Mouse (Mus musculus): ENCODE data around the gene Pdcl. TPM values are rescaled to one million over a fixed set of nuclear protein-coding genes. Genes with fewer than 3 reads are reported as not detected.

The Pdcl gene
- polyA plus RNA-seq, 1 experiment from 2014 or later: 81.0 TPM

Other genes with a start within 250 kb of the Pdcl start
- not detected in 2 replicates for gene Olfr362, start 241.4 kb downstream of the Pdcl start, polyA plus RNA-seq (2016; fragmentation: Nextera tagmentation; extraction: Ambion mirVana)
- not detected in 2 replicates for gene Olfr364-ps1, start 220.0 kb downstream of the Pdcl start, polyA plus RNA-seq (2016; fragmentation: Nextera tagmentation; extraction: Ambion mirVana)
- not detected in 2 replicates for gene Olfr365, start 171.1 kb downstream of the Pdcl start, polyA plus RNA-seq (2016; fragmentation: Nextera tagmentation; extraction: Ambion mirVana)
- not detected in 2 replicates for gene Olfr366, start 147.8 kb downstream of the Pdcl start, polyA plus RNA-seq (2016; fragmentation: Nextera tagmentation; extraction: Ambion mirVana)
- not detected in 2 replicates for gene Olfr368, start 32.8 kb downstream of the Pdcl start, polyA plus RNA-seq (2016; fragmentation: Nextera tagmentation; extraction: Ambion mirVana)
- gene Rc3h2, start 63.6 kb upstream of the Pdcl start, polyA plus RNA-seq (2016; fragmentation: Nextera tagmentation; extraction: Ambion mirVana): 31.5 and 31.9 TPM in 2 replicates
- 10.9 and 11.3 TPM in 2 replicates for gene Zbtb26, start 83.8 kb upstream of the Pdcl start, polyA plus RNA-seq (2016; fragmentation: Nextera tagmentation; extraction: Ambion mirVana)
- 11.7 and 13.1 TPM in 2 replicates for gene Zbtb6, start 83.8 kb upstream of the Pdcl start, polyA plus RNA-seq (2016; fragmentation: Nextera tagmentation; extraction: Ambion mirVana)
- gene Rabgap1, start 83.9 kb upstream of the Pdcl start, polyA plus RNA-seq (2016; fragmentation: Nextera tagmentation; extraction: Ambion mirVana): 52.7 and 61.1 TPM in 2 replicates
- 6.1 and 6.7 TPM in 2 replicates for gene Gpr21, start 157.0 kb upstream of the Pdcl start, polyA plus RNA-seq (2016; fragmentation: Nextera tagmentation; extraction: Ambion mirVana)

Data from neural tube, embryonic 12.5 days (tissue).